Mouse (Mus musculus) liver, embryonic 14.5 days (tissue): ENCODE data around the gene Dnajc30.

Experiments used
- CTCF ChIP-seq: IDR thresholded peaks from 2 replicates; pipeline ENCODE4 v1.5.1; 2016; ENCODE audit warnings: antibody characterized with exemption, low read depth, control low read depth
- EP300 ChIP-seq: IDR thresholded peaks from 2 replicates; pipeline ENCODE4 v1.6.1; 2016; ENCODE audit warnings: antibody characterized with exemption, low read depth

DNA sequence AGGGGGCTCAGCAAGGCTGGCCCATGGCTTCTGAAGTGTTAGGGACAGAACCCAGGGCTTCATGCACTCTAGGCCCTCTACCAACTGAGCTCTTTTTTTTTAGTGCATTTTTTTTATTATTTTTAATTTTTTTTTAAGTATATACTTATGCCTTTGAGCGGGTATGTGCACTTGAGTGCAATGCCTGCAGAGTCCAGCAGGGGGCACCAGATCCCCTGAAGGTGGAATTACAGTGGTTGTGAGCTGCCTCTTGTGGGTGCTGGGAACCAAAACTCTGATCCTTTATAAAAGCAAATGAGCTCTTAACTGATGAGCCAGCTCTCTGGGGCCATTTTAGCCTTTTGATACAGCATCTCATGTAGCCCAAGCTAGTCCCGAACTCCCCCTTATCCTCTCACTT lies 29.4 kb upstream of the Dnajc30 start:
- no peak for TF ChIP-seq EP300
- TF ChIP-seq CTCF, result peak; percentile 70
